Mouse (Mus musculus) myocyte (in vitro differentiated cells): ENCODE data around the gene Ascl4.

Experiments
- CEBPB ChIP-seq: IDR thresholded peaks from 2 replicates; pipeline ENCODE4 v1.6.1; 2011; ENCODE audit warnings: mild to moderate bottlenecking, moderate library complexity; ENCODE audit not compliant: poor library complexity, insufficient read depth, severe bottlenecking
- E2F4 ChIP-seq: IDR thresholded peaks from one replicate; pipeline ENCODE4 v1.6.1; 2011; ENCODE audit warnings: mild to moderate bottlenecking, control low read depth, moderate library complexity; ENCODE audit not compliant: insufficient read depth
- MAX ChIP-seq: IDR thresholded peaks from one replicate; pipeline ENCODE4 v1.6.1; 2011; ENCODE audit warnings: low read depth, mild to moderate bottlenecking, control low read depth
- MYOD1 ChIP-seq, 3 experiments: IDR thresholded peaks; one replicate each; pipeline ENCODE4 v1.6.1; 2011; ENCODE audit warnings: control low read depth in 2 of 3, low read depth in 2 of 3, mild to moderate bottlenecking in 2 of 3, moderate library complexity in 1 of 3; ENCODE audit not compliant: insufficient read length in 2 of 3, control insufficient read depth in 1 of 3
- MYOG ChIP-seq, 3 experiments: IDR thresholded peaks; one replicate each; pipeline ENCODE4 v1.6.1; 2011; ENCODE audit warnings: control low read depth in 2 of 3, low read depth in 2 of 3, mild to moderate bottlenecking in 2 of 3; ENCODE audit not compliant: insufficient read length in 2 of 3, control insufficient read depth in 1 of 3, insufficient read depth in 1 of 3
- POLR2A ChIP-seq: IDR thresholded peaks from one replicate; pipeline ENCODE4 v1.6.1; 2011; ENCODE audit warnings: low read depth, mild to moderate bottlenecking, control low read depth, moderate library complexity; ENCODE audit not compliant: insufficient read length
- POLR2AphosphoS2 ChIP-seq: IDR thresholded peaks from one replicate; pipeline ENCODE4 v1.6.1; 2011; ENCODE audit warnings: low read depth, control low read depth; ENCODE audit not compliant: insufficient read length
- REST ChIP-seq: IDR thresholded peaks from one replicate; pipeline ENCODE4 v1.6.1; 2011; ENCODE audit warnings: mild to moderate bottlenecking, control low read depth, moderate library complexity; ENCODE audit not compliant: insufficient read depth, insufficient read length
- SRF ChIP-seq: IDR thresholded peaks from one replicate; pipeline ENCODE4 v1.6.1; 2011; ENCODE audit warnings: low read depth; ENCODE audit not compliant: control insufficient read depth, insufficient read length
- TCF12 ChIP-seq: IDR thresholded peaks from one replicate; pipeline ENCODE4 v1.6.1; 2011; ENCODE audit warnings: mild to moderate bottlenecking, control low read depth; ENCODE audit not compliant: poor library complexity, insufficient read depth, severe bottlenecking
- TCF3 ChIP-seq: IDR thresholded peaks from one replicate; pipeline ENCODE4 v1.6.1; 2011; ENCODE audit warnings: low read depth, control low read depth; ENCODE audit not compliant: insufficient read length
- USF1 ChIP-seq: IDR thresholded peaks from one replicate; pipeline ENCODE4 v1.6.1; 2011; ENCODE audit warnings: low read depth, mild to moderate bottlenecking, control low read depth, moderate library complexity

- peak; percentile 25 for TF ChIP-seq MAX
- peak; percentile 53 for TF ChIP-seq POLR2A
- TF ChIP-seq TCF12: no peak
- TF ChIP-seq POLR2AphosphoS2: no peak
- TF ChIP-seq SRF: peak; percentile 60
- no peak for TF ChIP-seq USF1
- peak in 1 of 3 experiments; percentile 37 for TF ChIP-seq MYOG (IDR thresholded peaks at IDR 0.05; ENCODE audit: control insufficient read depth in 1 of 3, insufficient read depth in 1 of 3, insufficient read length in 2 of 3, low read depth in 2 of 3)
- no peak for TF ChIP-seq E2F4
- no peak for TF ChIP-seq MYOD1 (IDR thresholded peaks at IDR 0.05; ENCODE audit: control insufficient read depth in 1 of 3, insufficient read length in 2 of 3, low read depth in 2 of 3)
- no peak for TF ChIP-seq CEBPB
- no peak for TF ChIP-seq REST
- TF ChIP-seq TCF3: no peak
Observed at GRCm38 (mm10) chr10:85916498-85917309, 10.8 kb upstream of the Ascl4 start, which contains the start of gene Prdm4.
